ENCODE assay signal across 9 mouse cellular contexts in genomic region chr4:116175711-116176542, GRCm38 (mm10). TPM values are rescaled to one million over a fixed set of nuclear protein-coding genes. Genes with fewer than 3 reads are reported as not detected.
DNase-seq lines count a peak whose midpoint lies in the region; ATAC-seq and TF ChIP-seq lines count a peak whose summit lies in the region.
"Had no signal": no experiment of that assay in that cellular context is flagged by ENCODE, and none has a peak within 500 bp of the region (broad histone marks: within the 10 kb centered on the region; RNA-seq: fewer than 3 reads in every experiment).

No protein-coding gene starts in this region.

- 60% methylated on average over 7 of the region's 7 CpGs for WGBS in embryonic facial prominence, embryonic 13.5 days
- 47% methylated on average over 7 of the region's 7 CpGs for WGBS in intestine, embryonic 14.5 days

- peak overlapping the region; percentile 62 to 73 for H3K4me3 ChIP-seq in ES-E14 (ENCODE audit: insufficient read depth in 1 of 2, low read depth in 1 of 2, low read length in 2 of 2, poor library complexity in 1 of 2, severe bottlenecking in 1 of 2)
- peak overlapping the region; percentile 14 for H3K4me3 ChIP-seq in embryonic facial prominence, embryonic 13.5 days
- no peak overlapping the region for H3K4me3 ChIP-seq in intestine, embryonic 14.5 days (ENCODE audit: low read depth, low read length)

- no peaks in the 10 kb centered on the region for H3K36me3 ChIP-seq in ES-E14 (ENCODE audit: control insufficient read depth, insufficient read depth, low read length, poor library complexity, severe bottlenecking)
- no peaks in the 10 kb centered on the region for H3K36me3 ChIP-seq in embryonic facial prominence, embryonic 13.5 days
- no peaks in the 10 kb centered on the region for H3K36me3 ChIP-seq in intestine, embryonic 14.5 days (ENCODE audit: control insufficient read depth, insufficient read depth, low read length)

- no peaks in the 10 kb centered on the region for H3K27me3 ChIP-seq in embryonic facial prominence, embryonic 13.5 days
- no peaks in the 10 kb centered on the region for H3K27me3 ChIP-seq in intestine, embryonic 14.5 days (replicated peaks; ENCODE audit: control insufficient read depth, insufficient read depth, low read length)

- peak overlapping the region; percentile 93 for H3K27ac ChIP-seq in ES-E14 (ENCODE audit: insufficient read depth, low read depth, low read length, poor library complexity, severe bottlenecking)
- peak overlapping the region; percentile 68 for H3K27ac ChIP-seq in embryonic facial prominence, embryonic 13.5 days
- peak overlapping the region; percentile 85 for H3K27ac ChIP-seq in intestine, embryonic 14.5 days (ENCODE audit: low read depth)

- H3K9me3 ChIP-seq in ES-E14 (ENCODE audit: control insufficient read depth, insufficient read depth, low read depth, low read length), result no peaks in the 10 kb centered on the region
- no peaks in the 10 kb centered on the region for H3K9me3 ChIP-seq in embryonic facial prominence, embryonic 13.5 days
- H3K9me3 ChIP-seq in intestine, embryonic 14.5 days (ENCODE audit: control insufficient read depth, low read length), result no peaks in the 10 kb centered on the region

- H3K9ac ChIP-seq in ES-E14 (ENCODE audit: insufficient read depth, low read depth, low read length, poor library complexity, severe bottlenecking), result peak overlapping the region; percentile 78
- H3K9ac ChIP-seq in embryonic facial prominence, embryonic 13.5 days, result peak overlapping the region; percentile 7; the same call in 1 of the 2 replicates
- H3K9ac ChIP-seq in intestine, embryonic 14.5 days (ENCODE audit: low read length), result no peak overlapping the region

- in situ Hi-C loops in ES-E14 (cut with MboI; ENCODE audit: low sequenced_read_pairs in 2 of 2, unreplicated experiment in 2 of 2), result no loop called here

- DNase-seq in cerebellum, postnatal 4 days (ENCODE audit: low spot score in 2 of 2), result no peak
- DNase-seq in ES-E14 (ENCODE audit: low read depth, low spot score), result no peak
- no peak for DNase-seq in intestine, embryonic 14.5 days (ENCODE audit: low spot score)
- DNase-seq in adrenal gland, adult 8-10 months, result no peak
- DNase-seq in adrenal gland, postnatal 4 days (ENCODE audit: low spot score in 2 of 2), result no peak

- peaks cover 4 to 28% of the 10 kb centered on the region in 2 experiments; a peak in 3 of 4 replicates for H3K4me1 ChIP-seq in ES-E14 (ENCODE audit: control insufficient read depth in 2 of 2, insufficient read depth in 2 of 2, low read length in 2 of 2, poor library complexity in 1 of 2)
- peaks cover 36% of the 10 kb centered on the region for H3K4me1 ChIP-seq in embryonic facial prominence, embryonic 13.5 days
- peaks cover 28% of the 10 kb centered on the region for H3K4me1 ChIP-seq in intestine, embryonic 14.5 days (replicated peaks; ENCODE audit: control insufficient read depth, insufficient read depth, low read length)

- ATAC-seq in cerebellum, adult (ENCODE audit: insufficient number of reproducible peaks, low FRiP score, low TSS enrichment), result peak; percentile 65
- peak; percentile 23; the same call in 1 of the 2 replicates for ATAC-seq in embryonic facial prominence, embryonic 13.5 days (ENCODE audit: insufficient number of reproducible peaks, insufficient read depth, low FRiP score, low TSS enrichment, low read depth)
- ATAC-seq in intestine, embryonic 14.5 days (replicated peaks; ENCODE audit: low FRiP score, low TSS enrichment, low read depth), result peak; percentile 59
- peak; percentile 9; the same call in 1 of the 2 replicates for ATAC-seq in megakaryocyte, adult 5-6 weeks (ENCODE audit: poor library complexity, severe bottlenecking)

- H3K4me2 ChIP-seq in embryonic facial prominence, embryonic 13.5 days, result peak overlapping the region; percentile 51
- H3K4me2 ChIP-seq in intestine, embryonic 14.5 days (ENCODE audit: low read length), result peak overlapping the region; percentile 46

TF ChIP-seq in ES-E14, 5 proteins besides CTCF, POLR2A, EP300 and RAD21:
- no peak for TF ChIP-seq CHD2 (IDR thresholded peaks at IDR 0.05; ENCODE audit: low read depth, low read length)
- no peak for TF ChIP-seq MAFK (IDR thresholded peaks at IDR 0.05; ENCODE audit: insufficient read depth, low read depth, low read length)
- no peak for TF ChIP-seq ZNF384 (IDR thresholded peaks at IDR 0.05; ENCODE audit: low read depth, low read length)
- TF ChIP-seq HCFC1 (IDR thresholded peaks at IDR 0.05; ENCODE audit: borderline replicate concordance, insufficient read depth, low read length), result no peak
- no peak for TF ChIP-seq ZC3H11A (IDR thresholded peaks at IDR 0.05; ENCODE audit: borderline replicate concordance, low read depth, low read length)
TF ChIP-seq in ES-E14: peak in this region for 0.

RNA-seq across cellular contexts. Expression of gene Gm49337, which starts 2.7 kb away (rescaled TPM):
- total RNA-seq in ES-E14 (2012; rRNA removed), result 0.69 and 1.0 TPM in 2 replicates
- polyA plus RNA-seq in embryonic facial prominence, embryonic 13.5 days (2015; fragmentation: Nextera tagmentation; extraction: Ambion mirVana), result not detected in 2 replicates
- polyA plus RNA-seq in intestine, embryonic 14.5 days (2014; fragmentation: Nextera tagmentation; extraction: Ambion mirVana), result not detected in 2 replicates
- total RNA-seq in megakaryocyte, adult 5-6 weeks (2015), result not detected in 2 replicates
- total RNA-seq in megakaryocyte, adult 5-6 weeks (2017), result 0.48 TPM in 1 of 2 replicates, not detected in the other
- total RNA-seq in adrenal gland, adult 8-10 months (2022), result not detected
- not detected for total RNA-seq in adrenal gland, postnatal 4 days (2021)
- total RNA-seq: heart, adult 18-20 months had no signal

RNA-seq across cellular contexts. Expression of gene 1700042G07Rik, which starts 2.8 kb away (rescaled TPM):
- total RNA-seq in ES-E14 (2012; rRNA removed), result not detected in 2 replicates
- not detected in 2 replicates for polyA plus RNA-seq in embryonic facial prominence, embryonic 13.5 days (2015; fragmentation: Nextera tagmentation; extraction: Ambion mirVana)
- not detected in 2 replicates for polyA plus RNA-seq in intestine, embryonic 14.5 days (2014; fragmentation: Nextera tagmentation; extraction: Ambion mirVana)
- total RNA-seq in megakaryocyte, adult 5-6 weeks (2015), result not detected in 2 replicates
- total RNA-seq in megakaryocyte, adult 5-6 weeks (2017), result not detected in 2 replicates
- total RNA-seq in adrenal gland, adult 8-10 months (2022), result not detected
- total RNA-seq in adrenal gland, postnatal 4 days (2021), result not detected
- total RNA-seq: heart, adult 18-20 months had no signal

RNA-seq across cellular contexts. Expression of gene Tspan1, which starts 8.5 kb away (rescaled TPM):
- 1.7 and 3.0 TPM in 2 replicates for total RNA-seq in ES-E14 (2012; rRNA removed)
- polyA plus RNA-seq in embryonic facial prominence, embryonic 13.5 days (2015; fragmentation: Nextera tagmentation; extraction: Ambion mirVana), result 0.98 and 1.0 TPM in 2 replicates
- polyA plus RNA-seq in intestine, embryonic 14.5 days (2014; fragmentation: Nextera tagmentation; extraction: Ambion mirVana), result 26.5 and 33.5 TPM in 2 replicates
- total RNA-seq in megakaryocyte, adult 5-6 weeks (2015), result not detected in 2 replicates
- not detected in 2 replicates for total RNA-seq in megakaryocyte, adult 5-6 weeks (2017)
- not detected for total RNA-seq in adrenal gland, adult 8-10 months (2022)
- total RNA-seq in adrenal gland, postnatal 4 days (2021), result 1 to 10 TPM in 1 of 2 experiments, under 1 TPM in 1; 0.17 to 1.6 TPM

RNA-seq across cellular contexts. Expression of gene Lurap1, which starts 24.8 kb away (rescaled TPM):
- total RNA-seq in ES-E14 (2012; rRNA removed), result 0.49 and 0.95 TPM in 2 replicates
- polyA plus RNA-seq in embryonic facial prominence, embryonic 13.5 days (2015; fragmentation: Nextera tagmentation; extraction: Ambion mirVana), result 2.7 and 3.1 TPM in 2 replicates
- 1.9 and 2.5 TPM in 2 replicates for polyA plus RNA-seq in intestine, embryonic 14.5 days (2014; fragmentation: Nextera tagmentation; extraction: Ambion mirVana)
- not detected in 2 replicates for total RNA-seq in megakaryocyte, adult 5-6 weeks (2015)
- total RNA-seq in megakaryocyte, adult 5-6 weeks (2017), result not detected in 2 replicates
- total RNA-seq in adrenal gland, adult 8-10 months (2022), result 10 to 100 TPM in 3 of 4 experiments, 1 to 10 TPM in 1; 8.3 to 14.0 (median 12.1) TPM
- 1 to 10 TPM; 6.8 to 7.5 TPM for total RNA-seq in adrenal gland, postnatal 4 days (2021)

RNA-seq across cellular contexts. Expression of gene Pik3r3, which starts 45.5 kb away (rescaled TPM):
- total RNA-seq in ES-E14 (2012; rRNA removed), result 5.4 and 7.8 TPM in 2 replicates
- 28.9 and 31.6 TPM in 2 replicates for polyA plus RNA-seq in embryonic facial prominence, embryonic 13.5 days (2015; fragmentation: Nextera tagmentation; extraction: Ambion mirVana)
- polyA plus RNA-seq in intestine, embryonic 14.5 days (2014; fragmentation: Nextera tagmentation; extraction: Ambion mirVana), result 13.9 and 14.3 TPM in 2 replicates
- total RNA-seq in megakaryocyte, adult 5-6 weeks (2015), result 0.31 and 0.41 TPM in 2 replicates
- total RNA-seq in megakaryocyte, adult 5-6 weeks (2017), result 0.24 and 1.1 TPM in 2 replicates
- 10 to 100 TPM; 21.5 to 41.2 (median 31.1) TPM for total RNA-seq in adrenal gland, adult 8-10 months (2022)
- total RNA-seq in adrenal gland, postnatal 4 days (2021), result 10 to 100 TPM; 16.7 to 19.7 TPM

Comparison
In these comparisons a context has a peak if more than half of its experiments do, and no peak if none do; other contexts are left out.
1. ATAC-seq: peak in every context shown above with its lines; median percentile 65 in cerebellum, adult; 59 in intestine, embryonic 14.5 days; 23 in embryonic facial prominence, embryonic 13.5 days; 9 in megakaryocyte, adult 5-6 weeks.